Mouse (Mus musculus) liver, adult 2 months (tissue): ENCODE results near the gene Sntg2.

Source experiments
- CTCF ChIP-seq: fragments of 200-500 bp; IDR thresholded peaks from 2 replicates; pipeline ENCODE4 v1.5.1; 2011; ENCODE audit warnings: low read depth, low read length, control low read depth
- POLR2A ChIP-seq: fragments of 200-500 bp; IDR thresholded peaks from 2 replicates; pipeline ENCODE4 v1.6.1; 2011; ENCODE audit warnings: low read length, control low read depth; ENCODE audit not compliant: insufficient read depth; ENCODE audit errors: extremely low read depth

DNA sequence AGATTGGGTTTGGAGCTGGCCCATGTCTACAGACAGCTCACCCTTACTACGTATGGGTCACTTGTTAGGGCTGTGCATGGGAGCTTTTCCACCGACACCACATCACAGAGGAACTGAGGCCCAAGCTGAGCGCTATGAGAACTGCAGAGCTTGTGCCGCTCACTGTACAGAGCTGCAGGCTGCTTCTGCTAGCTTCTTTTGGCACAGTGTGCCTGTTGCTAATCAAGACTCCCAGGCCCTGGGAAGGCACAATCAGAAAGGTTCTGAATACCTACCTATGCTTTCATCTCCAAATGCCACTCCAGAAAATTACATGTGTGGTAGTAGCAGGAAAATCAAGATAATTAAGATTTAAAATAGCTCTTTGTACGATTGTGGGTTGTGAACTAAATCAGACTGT is 165.1 kb downstream of the Sntg2 start:
- no peak for TF ChIP-seq CTCF
- TF ChIP-seq POLR2A: no peak
